Mouse (Mus musculus): ENCODE measurements around the gene Cand1. TPM values are rescaled to one million over a fixed set of nuclear protein-coding genes. Genes with fewer than 3 reads are reported as not detected.

Cand1 gene
- total RNA-seq (2021): 10 to 100 TPM; 35.6 to 42.8 TPM

- intact Hi-C loops (cut with DNase I): loop anchor here (5.0 kb wide), 1 partner anchor 373 kb away; no protein-coding TSS in a partner anchor
These were observed at the start of gene Cand1 for GRCm38 (mm10) chr10:119239969-119240721. Gene Cand1, minus strand, starts transcription at chr10:119240055.

GRCm38 (mm10) chr10:119278871-119279270 is 39.0 kb upstream of the Cand1 start:
- DNase-seq (ENCODE audit: low spot score): no peak
- intact Hi-C loops (cut with DNase I): no loop called here

More at GRCm38 (mm10) chr10:119239969-119240721, at the start of gene Cand1:
- DNase-seq (ENCODE audit: low spot score): peak; percentile 99

- no peak for DNase-seq (ENCODE audit: low spot score)
- intact Hi-C loops (cut with DNase I): no loop called here
These were observed 34.5 kb upstream of the Cand1 start for GRCm38 (mm10) chr10:119274333-119274732.

- no peak for DNase-seq (ENCODE audit: low spot score)
- intact Hi-C loops (cut with DNase I): no loop called here
These were observed 32.7 kb upstream of the Cand1 start for GRCm38 (mm10) chr10:119272536-119272935.

GRCm38 (mm10) chr10:119272005-119272404 is 32.1 kb upstream of the Cand1 start:
- no peak for DNase-seq (ENCODE audit: low spot score)
- intact Hi-C loops (cut with DNase I): no loop called here

- intact Hi-C loops (cut with DNase I): no loop called here
- no peak for DNase-seq (ENCODE audit: low spot score)
These were observed 31.2 kb upstream of the Cand1 start for GRCm38 (mm10) chr10:119271101-119271500.

- DNase-seq (ENCODE audit: low spot score): no peak
- intact Hi-C loops (cut with DNase I): no loop called here
These were observed 30.6 kb upstream of the Cand1 start for GRCm38 (mm10) chr10:119270384-119270985.

- intact Hi-C loops (cut with DNase I): no loop called here
- no peak for DNase-seq (ENCODE audit: low spot score)
These were observed 24.9 kb upstream of the Cand1 start for GRCm38 (mm10) chr10:119264761-119265160.

GRCm38 (mm10) chr10:119262821-119263220 is 23.0 kb upstream of the Cand1 start:
- DNase-seq (ENCODE audit: low spot score): no peak
- intact Hi-C loops (cut with DNase I): no loop called here

- DNase-seq (ENCODE audit: low spot score): no peak
- intact Hi-C loops (cut with DNase I): no loop called here
These were observed 18.0 kb upstream of the Cand1 start for GRCm38 (mm10) chr10:119257876-119258275.

- DNase-seq (ENCODE audit: low spot score): no peak
- intact Hi-C loops (cut with DNase I): loop anchor here (5.0 kb wide), 1 partner anchor 377 kb away; no protein-coding TSS in a partner anchor
These were observed 4.3 kb upstream of the Cand1 start for GRCm38 (mm10) chr10:119244146-119244545.

GRCm38 (mm10) chr10:119240722-119241089 is 851 bp upstream of the Cand1 start:
- DNase-seq (ENCODE audit: low spot score): no peak
- intact Hi-C loops (cut with DNase I): loop anchor here (5.0 kb wide), 1 partner anchor 373 kb away; no protein-coding TSS in a partner anchor

- intact Hi-C loops (cut with DNase I): no loop called here
- no peak for DNase-seq (ENCODE audit: low spot score)
These were observed 254 bp downstream of the Cand1 start for GRCm38 (mm10) chr10:119239633-119239968.

- intact Hi-C loops (cut with DNase I): no loop called here
- peak; percentile 9 for DNase-seq (ENCODE audit: low spot score)
These were observed 747 bp downstream of the Cand1 start for GRCm38 (mm10) chr10:119238985-119239631.

- intact Hi-C loops (cut with DNase I): no loop called here
- DNase-seq (ENCODE audit: low spot score): no peak
These were observed 8.3 kb downstream of the Cand1 start for GRCm38 (mm10) chr10:119231526-119231925.

GRCm38 (mm10) chr10:119230703-119231102 is 9.2 kb downstream of the Cand1 start:
- DNase-seq (ENCODE audit: low spot score): no peak
- intact Hi-C loops (cut with DNase I): no loop called here

- DNase-seq (ENCODE audit: low spot score): no peak
- intact Hi-C loops (cut with DNase I): no loop called here
These were observed 9.7 kb downstream of the Cand1 start for GRCm38 (mm10) chr10:119230074-119230669.

- no peak for DNase-seq (ENCODE audit: low spot score)
- intact Hi-C loops (cut with DNase I): no loop called here
These were observed 16.2 kb downstream of the Cand1 start for GRCm38 (mm10) chr10:119223686-119224085.

- intact Hi-C loops (cut with DNase I): no loop called here
These were observed 18.2 kb downstream of the Cand1 start for GRCm38 (mm10) chr10:119221631-119222030.

GRCm38 (mm10) chr10:119219415-119219814 is 20.4 kb downstream of the Cand1 start:
- intact Hi-C loops (cut with DNase I): no loop called here

More at GRCm38 (mm10) chr10:119221631-119222030, 18.2 kb downstream of the Cand1 start:
- DNase-seq (ENCODE audit: low spot score): no peak

More at GRCm38 (mm10) chr10:119219415-119219814, 20.4 kb downstream of the Cand1 start:
- no peak for DNase-seq (ENCODE audit: low spot score)
